Mouse (Mus musculus) macrophage (primary cell): ENCODE results near the gene Atxn2l. TPM values are rescaled to one million over a fixed set of nuclear protein-coding genes. Genes with fewer than 3 reads are reported as not detected.

Source experiments
- H3K27ac ChIP-seq: fragments of 350-480 bp; formaldehyde crosslinking; 2 replicates; pipeline ENCODE4 v1.9.0; 2021
- H3K36me3 ChIP-seq: fragments of 350-480 bp; formaldehyde crosslinking; 2 replicates; pipeline ENCODE4 v1.9.0; 2021; ENCODE audit errors: inconsistent target
- H3K4me3 ChIP-seq: fragments of 350-480 bp; formaldehyde crosslinking; 2 replicates; pipeline ENCODE4 v1.9.0; 2021; ENCODE audit errors: inconsistent target
- H3K79me2 ChIP-seq: fragments of 350-480 bp; formaldehyde crosslinking; 2 replicates; pipeline ENCODE4 v1.9.0; 2021; ENCODE audit errors: inconsistent target
- WGBS: methylation state at CpG from one replicate; pipeline ENCODE4 v1.1.7; 2026; ENCODE audit warnings: inconsistent platforms; ENCODE audit not compliant: missing documents; 5-methylcytosine and 5-hydroxymethylcytosine counted together
- polyA plus RNA-seq: library from polyadenylated mRNA; stranded (reverse); fragments of 250-400 nt; gene quantifications from 3 replicates; pipeline ENCODE4 v1.2.4, GENCODE M21; 2018; ENCODE audit warnings: inconsistent platforms

Atxn2l gene
- polyA plus RNA-seq, 1 experiment from 2014 or later = 79.7 TPM

DNA sequence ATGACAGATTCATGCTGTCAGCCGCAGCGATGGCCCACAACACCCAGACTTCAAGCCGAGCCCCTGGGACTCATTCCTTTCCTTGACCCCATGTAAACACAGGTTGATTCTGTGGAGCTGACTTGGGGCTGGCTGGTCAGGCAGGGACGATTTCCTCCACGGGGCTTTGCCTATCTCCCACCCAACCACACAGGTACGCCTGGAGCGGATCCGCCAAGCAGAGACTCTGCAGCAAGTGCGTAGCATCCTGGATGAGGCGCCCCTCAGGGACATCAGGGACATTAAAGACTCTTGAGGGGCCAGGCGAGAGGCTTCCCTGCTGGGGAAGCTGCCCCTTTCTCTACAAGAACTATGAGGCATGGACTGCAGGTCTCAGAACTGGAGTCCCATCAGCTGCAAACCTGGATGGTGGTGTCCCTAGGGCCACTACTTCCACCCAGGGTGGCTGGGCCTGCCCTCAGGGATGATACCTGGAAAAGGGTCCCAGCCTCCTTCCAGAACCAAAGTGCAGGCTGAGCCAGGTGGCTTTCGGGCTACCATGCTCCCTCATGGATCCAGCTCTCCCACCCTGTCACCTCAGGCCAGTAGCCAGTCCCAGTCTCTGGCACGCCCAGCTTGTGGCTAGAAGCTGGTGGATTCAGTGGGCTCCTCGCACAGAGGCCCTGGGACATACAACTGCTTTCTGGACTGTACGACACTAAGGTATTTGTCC lies 58.0 kb downstream of the Atxn2l start:
- Histone ChIP-seq H3K27ac (no peak overlapping the region), H3K79me2 (no peaks in the 10 kb centered on the region), H3K4me3 (no peak overlapping the region), H3K36me3 (peaks cover 32% of the 10 kb centered on the region)
- WGBS = 99% methylated on average over 14 of the region's 15 CpGs

DNA sequence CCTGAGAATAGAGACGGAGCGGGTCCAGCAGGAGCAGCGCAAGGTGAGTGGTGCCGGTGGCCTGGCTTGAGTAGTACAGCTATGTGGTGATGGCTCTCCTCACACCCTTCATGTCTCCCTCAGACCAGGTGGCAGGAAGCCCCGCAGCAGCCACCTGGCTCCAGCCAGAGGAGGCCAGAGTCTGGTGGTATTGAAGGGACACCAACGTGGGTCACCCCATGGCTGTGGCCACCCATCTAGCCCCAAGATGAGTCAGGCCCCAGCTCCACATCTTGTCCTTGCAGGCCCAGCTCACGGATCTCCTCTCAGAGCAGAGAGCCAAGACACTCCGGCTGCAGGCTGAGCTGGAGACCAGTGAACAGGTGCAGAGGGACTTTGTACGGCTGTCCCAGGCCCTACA lies 58.7 kb downstream of the Atxn2l start:
- 93% methylated on average over 9 of the region's 9 CpGs for whole genome bisulfite sequencing
- Histone ChIP-seq H3K79me2 (no peaks in the 10 kb centered on the region), H3K4me3 (no peak overlapping the region), H3K27ac (no peak overlapping the region), H3K36me3 (peaks cover 32% of the 10 kb centered on the region)

DNA sequence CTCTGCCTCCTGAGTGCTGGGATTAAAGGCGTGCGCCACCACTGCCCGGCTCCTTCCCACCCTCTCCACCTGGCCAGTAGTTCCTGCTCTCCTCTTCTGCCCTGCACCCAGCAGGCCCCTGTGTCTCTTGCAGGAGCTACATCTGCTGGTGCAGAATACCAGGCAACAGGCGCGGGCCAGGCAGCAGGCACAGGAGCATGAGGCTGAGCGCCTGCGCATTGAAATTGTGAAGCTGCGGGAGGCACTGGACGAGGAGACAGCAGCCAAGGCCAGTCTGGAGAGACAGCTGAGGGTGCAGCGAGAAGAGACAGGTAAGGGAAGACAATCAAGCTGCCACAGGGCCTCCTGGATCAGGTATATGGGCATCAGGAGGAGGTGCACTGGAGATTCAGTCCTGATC lies 59.2 kb downstream of the Atxn2l start:
- no peak overlapping the region for H3K27ac ChIP-seq
- H3K36me3 ChIP-seq = peaks cover 32% of the 10 kb centered on the region
- H3K79me2 ChIP-seq = no peaks in the 10 kb centered on the region
- H3K4me3 ChIP-seq = no peak overlapping the region
- WGBS = 93% methylated on average over 10 of the region's 10 CpGs

Other genes starting within 250 kb of the Atxn2l start
- 1.9 to 3.7 TPM (median 2.3 TPM) in 3 replicates for gene Sbk1, start 230.8 kb downstream of the Atxn2l start, polyA plus RNA-seq
- gene Lat, start 133.9 kb downstream of the Atxn2l start, polyA plus RNA-seq = 0.96 to 1.1 TPM (median 1.0 TPM) in 3 replicates
- gene Spns1, start 126.0 kb downstream of the Atxn2l start, polyA plus RNA-seq = 18.6 to 55.9 TPM (median 38.7 TPM) in 3 replicates
- 2.6 to 6.4 TPM (median 4.6 TPM) in 3 replicates for gene Nfatc2ip, start 106.7 kb downstream of the Atxn2l start, polyA plus RNA-seq
- gene Cd19, start 88.5 kb downstream of the Atxn2l start, polyA plus RNA-seq = 0.09 TPM in 1 of 3 replicates, not detected in the others
- 12.9 to 17.8 TPM (median 13.9 TPM) in 3 replicates for gene Rabep2, start 74.7 kb downstream of the Atxn2l start, polyA plus RNA-seq
- 0.06 TPM in 1 of 3 replicates, not detected in the others for gene Atp2a1, start 40.3 kb downstream of the Atxn2l start, polyA plus RNA-seq
- 10.4 to 17.2 TPM (median 11.7 TPM) in 3 replicates for gene Sh2b1, start 28.0 kb downstream of the Atxn2l start, polyA plus RNA-seq
- 41.8 to 72.5 TPM (median 42.9 TPM) in 3 replicates for gene Tufm, start 16.1 kb downstream of the Atxn2l start, polyA plus RNA-seq
- gene Eif3c, start 63.0 kb upstream of the Atxn2l start, polyA plus RNA-seq = 124 to 206 TPM (median 173 TPM) in 3 replicates
- gene Apobr, start 81.5 kb upstream of the Atxn2l start, polyA plus RNA-seq = 51.3 to 183 TPM (median 99.8 TPM) in 3 replicates
- gene Cln3, start 82.4 kb upstream of the Atxn2l start, polyA plus RNA-seq = 81.0 to 165 TPM (median 104 TPM) in 3 replicates
- 1.1 to 2.6 TPM (median 1.2 TPM) in 3 replicates for gene Il27, start 91.5 kb upstream of the Atxn2l start, polyA plus RNA-seq
- gene Nupr1, start 127.4 kb upstream of the Atxn2l start, polyA plus RNA-seq = 14.9 to 47.0 TPM (median 32.4 TPM) in 3 replicates
- 12.5 to 21.7 TPM (median 17.0 TPM) in 3 replicates for gene Sgf29, start 145.9 kb upstream of the Atxn2l start, polyA plus RNA-seq
- gene Sult1a1, start 173.0 kb upstream of the Atxn2l start, polyA plus RNA-seq = 1.7 to 8.8 TPM (median 7.5 TPM) in 3 replicates
- gene Bola2, start 192.0 kb upstream of the Atxn2l start, polyA plus RNA-seq = 39.1 to 134 TPM (median 42.4 TPM) in 3 replicates
- gene Slx1b, start 192.3 kb upstream of the Atxn2l start, polyA plus RNA-seq = 4.2 to 7.9 TPM (median 4.8 TPM) in 3 replicates
- gene Coro1a, start 204.3 kb upstream of the Atxn2l start, polyA plus RNA-seq = 69.4 to 223 TPM (median 209 TPM) in 3 replicates